Comparison of ENCODE assay signal across 13 mouse cellular contexts in genomic region chr19:10373191-10373590, GRCm38 (mm10).
"Had no signal": no experiment of that assay in that cellular context is flagged by ENCODE, and none has a peak within 500 bp of the region (broad histone marks: within the 10 kb centered on the region; RNA-seq: fewer than 3 reads in every experiment).

No protein-coding gene starts in this region.

- DNase-seq: gastrocnemius, postnatal 14 days; gastrocnemius, postnatal 36 days; heart, adult 11 months; heart, adult 2 months; heart, postnatal 14 days; heart, postnatal 4 days; kidney, adult 18-20 months; kidney, adult 8-10 months; kidney, postnatal 10 days; kidney, postnatal 25 days; kidney, postnatal 4 days; layer of hippocampus, postnatal 36 days; left cerebral cortex, postnatal 4 days had no signal
